Mouse (Mus musculus) hindbrain, embryonic 15.5 days (tissue): Measurements from ENCODE around the gene Ppp1r10. TPM values are rescaled to one million over a fixed set of nuclear protein-coding genes. Genes with fewer than 3 reads are reported as not detected.

Source experiments
- ATAC-seq: fragments of 200-750 bp; cut with Nextera tagmentation; 2 replicates; pipeline ENCODE4 v1.8.0; 2017; ENCODE audit warnings: low read depth, moderate number of reproducible peaks, moderate TSS enrichment; ENCODE audit not compliant: low FRiP score
- H3K27ac ChIP-seq: fragments of 300-500 bp; sonication (generic); replicated peaks from 2 replicates; pipeline ENCODE4 v1.5.1; 2015; ENCODE audit warnings: mild to moderate bottlenecking, inconsistent platforms
- H3K27me3 ChIP-seq: fragments of 300-500 bp; sonication (generic); 2 replicates; pipeline ENCODE4 v1.6.1; 2015; ENCODE audit warnings: control low read depth, inconsistent platforms
- H3K36me3 ChIP-seq: fragments of 300-500 bp; sonication (generic); 2 replicates; pipeline ENCODE4 v1.6.1; 2015; ENCODE audit warnings: control low read depth, inconsistent platforms
- H3K4me1 ChIP-seq: fragments of 300-500 bp; sonication (generic); replicated peaks from 2 replicates; pipeline ENCODE4 v1.6.1; 2015; ENCODE audit warnings: control low read depth, inconsistent platforms
- H3K4me2 ChIP-seq: fragments of 300-500 bp; sonication (generic); 2 replicates; pipeline ENCODE4 v1.6.1; 2015; ENCODE audit warnings: moderate library complexity, mild to moderate bottlenecking, inconsistent platforms
- H3K4me3 ChIP-seq: fragments of 300-500 bp; sonication (generic); 2 replicates; pipeline ENCODE4 v1.5.1; 2015; ENCODE audit warnings: mild to moderate bottlenecking, inconsistent platforms
- H3K9ac ChIP-seq: fragments of 300-500 bp; sonication (generic); 2 replicates; pipeline ENCODE4 v1.6.1; 2015; ENCODE audit warnings: inconsistent platforms
- H3K9me3 ChIP-seq: fragments of 300-500 bp; sonication (generic); 2 replicates; pipeline ENCODE4 v1.6.1; 2016; ENCODE audit warnings: control low read depth, inconsistent platforms
- WGBS: fragments of 180-500 bp; shearing (Covaris S2); methylation state at CpG from one replicate; pipeline ENCODE4 v1.1.7; 2015; 5-methylcytosine and 5-hydroxymethylcytosine counted together
- polyA plus RNA-seq: library from polyadenylated mRNA; unstranded; fragments of >200 nt; fragmentation: Nextera tagmentation; extraction: Ambion mirVana; gene quantifications from 2 replicates; pipeline ENCODE4 v1.2.1, GENCODE M21; 2015

The Ppp1r10 gene
- polyA plus RNA-seq, 1 experiment from 2014 or later, result 43.0 TPM

DNA sequence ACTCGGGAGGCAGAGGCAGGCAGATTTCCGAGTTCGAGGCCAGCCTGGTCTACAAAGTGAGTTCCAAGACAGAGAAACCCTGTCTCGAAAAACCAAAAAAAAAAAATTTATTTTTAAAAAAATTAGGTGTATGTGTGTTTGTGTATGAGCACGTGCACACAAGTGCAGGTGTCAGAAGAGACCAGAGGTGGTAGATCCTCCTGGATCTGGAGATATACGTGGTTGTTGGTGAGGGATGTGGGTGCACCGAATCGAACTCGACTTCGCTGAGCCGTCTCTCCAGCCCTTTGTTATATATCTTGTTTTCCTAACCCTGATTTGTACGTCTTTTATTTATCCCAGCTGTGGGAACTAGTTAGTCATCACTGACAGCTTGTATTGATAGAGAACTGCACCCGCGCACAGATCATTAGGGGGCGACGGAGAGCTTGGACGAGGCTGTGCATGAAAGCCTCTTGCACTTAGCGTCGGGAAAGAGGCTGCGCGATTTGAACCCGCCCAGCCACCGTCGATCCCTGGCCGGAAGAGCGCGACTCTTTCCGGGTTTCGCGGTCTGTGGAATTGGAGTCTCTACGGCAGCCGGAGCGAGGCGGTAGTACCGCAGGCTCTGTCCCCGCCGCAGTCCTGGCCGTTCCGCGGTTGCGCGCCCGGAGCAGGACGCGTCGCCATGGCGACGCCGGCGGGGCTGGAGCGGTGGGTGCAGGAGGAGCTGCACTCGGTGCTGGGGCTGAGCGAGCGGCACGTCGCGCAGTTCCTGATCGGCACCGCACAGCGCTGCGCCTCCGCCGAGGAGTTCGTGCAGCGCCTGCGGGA, 36.8 kb upstream of the Ppp1r10 start, which contains the start of gene Dhx16:
Dhx16 (plus strand) TSS at position 575 of the 813 bp plus-strand sequence.
- Histone ChIP-seq H3K36me3 (peaks cover 47% of the 10 kb centered on the region), H3K4me3 (peak within 1 kb of the TSS; percentile 77), H3K27ac (peak within 1 kb of the TSS; percentile 71), H3K27me3 (no peaks in the 10 kb centered on the region), H3K9me3 (no peaks in the 10 kb centered on the region), H3K4me2 (peak within 1 kb of the TSS; percentile 72), H3K9ac (peak within 1 kb of the TSS; percentile 70), H3K4me1 (peaks cover 11% of the 10 kb centered on the region)
- peak; percentile 92 for ATAC-seq
- WGBS, result 5% methylated on average over 66 of the region's 66 CpGs

DNA sequence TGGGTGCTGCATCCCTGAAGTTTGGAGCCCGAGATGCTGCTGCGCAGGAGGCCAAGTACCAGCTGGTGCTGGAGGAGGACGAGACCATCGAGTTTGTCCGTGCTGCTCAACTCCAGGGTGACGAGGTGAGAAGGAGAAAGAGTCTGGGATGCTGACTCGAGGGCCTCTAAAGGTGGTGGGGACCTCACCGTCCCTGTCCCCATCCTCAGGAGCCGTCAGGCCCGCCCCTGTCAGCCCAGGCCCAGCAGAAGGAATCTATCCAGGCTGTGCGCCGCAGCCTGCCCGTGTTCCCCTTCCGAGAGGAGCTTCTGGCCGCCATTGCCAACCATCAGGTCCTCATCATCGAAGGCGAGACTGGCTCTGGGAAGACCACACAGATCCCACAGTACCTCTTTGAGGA, 33.3 kb upstream of the Ppp1r10 start:
- peaks cover 11% of the 10 kb centered on the region for H3K4me1 ChIP-seq
- WGBS, result 91% methylated on average over 17 of the region's 17 CpGs
- H3K9me3 ChIP-seq, result no peaks in the 10 kb centered on the region
- no peak overlapping the region for H3K4me3 ChIP-seq
- H3K4me2 ChIP-seq, result no peak overlapping the region
- H3K9ac ChIP-seq, result no peak overlapping the region
- H3K36me3 ChIP-seq, result peaks cover 60% of the 10 kb centered on the region
- ATAC-seq, result no peak
- no peak overlapping the region for H3K27ac ChIP-seq
- H3K27me3 ChIP-seq, result no peaks in the 10 kb centered on the region

DNA sequence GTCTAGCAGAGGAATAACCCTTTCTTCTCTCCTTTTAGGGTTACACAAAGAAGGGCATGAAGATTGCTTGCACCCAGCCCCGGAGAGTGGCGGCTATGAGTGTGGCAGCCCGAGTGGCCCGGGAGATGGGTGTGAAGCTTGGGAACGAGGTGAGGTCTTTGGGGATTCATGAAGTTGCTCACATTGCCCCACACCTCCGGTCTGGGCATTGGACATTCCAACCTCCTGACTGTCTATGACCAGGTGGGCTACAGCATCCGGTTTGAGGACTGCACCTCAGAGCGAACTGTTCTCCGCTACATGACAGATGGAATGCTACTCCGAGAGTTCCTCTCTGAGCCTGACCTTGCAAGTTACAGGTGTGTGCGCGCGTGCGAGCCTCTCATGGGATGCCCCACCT, 32.5 kb upstream of the Ppp1r10 start:
- Histone ChIP-seq H3K27me3 (no peaks in the 10 kb centered on the region), H3K4me1 (peaks cover 11% of the 10 kb centered on the region), H3K9ac (no peak overlapping the region), H3K4me3 (no peak overlapping the region), H3K36me3 (peaks cover 68% of the 10 kb centered on the region), H3K27ac (no peak overlapping the region), H3K4me2 (no peak overlapping the region), H3K9me3 (no peaks in the 10 kb centered on the region)
- 98% methylated on average over 14 of the region's 14 CpGs for WGBS
- ATAC-seq, result no peak

DNA sequence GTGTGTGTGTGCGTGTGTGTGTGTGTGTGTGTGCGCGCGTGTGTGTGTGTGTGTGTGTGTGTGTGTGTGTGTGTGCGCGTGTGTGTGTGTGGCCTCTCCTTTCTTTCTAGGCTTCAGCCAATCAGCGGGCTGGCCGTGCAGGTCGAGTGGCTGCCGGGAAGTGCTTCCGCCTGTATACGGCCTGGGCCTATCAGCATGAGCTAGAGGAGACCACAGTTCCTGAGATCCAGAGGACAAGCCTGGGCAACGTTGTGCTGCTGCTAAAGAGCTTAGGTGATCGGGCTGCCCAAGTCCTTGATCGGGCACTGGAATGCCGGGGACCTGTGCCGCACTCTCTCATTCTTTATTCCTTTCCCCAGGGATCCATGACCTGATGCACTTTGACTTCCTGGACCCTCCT, 28.5 kb upstream of the Ppp1r10 start:
- H3K9ac ChIP-seq, result no peak overlapping the region
- no peaks in the 10 kb centered on the region for H3K9me3 ChIP-seq
- WGBS, result 92% methylated on average over 13 of the region's 17 CpGs
- H3K4me2 ChIP-seq, result no peak overlapping the region
- peaks cover 90% of the 10 kb centered on the region for H3K36me3 ChIP-seq
- no peaks in the 10 kb centered on the region for H3K4me1 ChIP-seq
- H3K27me3 ChIP-seq, result no peaks in the 10 kb centered on the region
- H3K4me3 ChIP-seq, result no peak overlapping the region
- no peak for ATAC-seq
- no peak overlapping the region for H3K27ac ChIP-seq

DNA sequence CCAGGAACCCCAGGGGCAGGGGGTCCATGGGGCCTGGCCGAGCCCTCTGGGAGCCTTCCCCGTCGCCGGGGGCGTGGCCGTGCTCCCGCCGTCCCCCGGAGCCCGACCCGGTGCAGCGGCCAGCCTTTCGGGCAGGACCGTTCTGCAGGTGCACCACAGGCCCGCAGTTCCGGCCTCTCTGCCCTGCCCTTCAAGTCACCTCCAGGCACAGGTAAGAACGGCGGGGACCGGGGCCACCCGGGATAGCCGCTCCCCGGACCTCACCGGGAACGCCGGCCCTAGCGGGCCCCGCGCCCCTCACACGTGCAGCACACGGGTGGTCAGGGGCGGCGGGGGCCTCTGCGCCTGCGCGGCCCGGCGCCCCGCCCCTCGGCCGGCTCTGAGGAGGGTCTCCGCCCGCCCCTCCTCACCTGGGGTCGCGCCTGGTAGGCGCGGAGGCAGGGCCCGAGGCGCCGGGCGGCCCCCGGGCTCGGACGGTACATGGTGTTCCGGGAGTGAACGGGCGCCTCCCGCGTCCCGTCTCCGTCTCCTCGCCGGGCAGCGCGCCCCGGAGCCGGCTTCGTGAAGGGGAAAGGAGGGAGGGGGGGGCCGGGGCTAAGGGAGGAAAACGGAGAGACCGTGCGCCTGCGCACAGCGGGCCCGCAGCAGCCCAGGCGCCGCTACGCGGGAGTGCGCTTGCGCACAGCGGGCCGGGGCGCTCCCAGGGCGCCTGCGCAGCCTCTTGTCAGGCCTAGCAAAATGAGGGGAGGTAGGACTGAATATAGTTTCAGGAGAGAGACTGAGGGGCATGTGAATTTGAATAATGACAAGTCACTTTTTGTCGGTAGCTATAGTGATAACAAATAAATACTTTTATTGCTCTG, 19.2 kb upstream of the Ppp1r10 start, which contains the start of gene 2310061I04Rik:
2310061I04Rik (minus strand) TSS at position 651 of the 863 bp plus-strand sequence.
- H3K4me2 ChIP-seq, result peak within 1 kb of the TSS; percentile 86
- peaks cover 23% of the 10 kb centered on the region for H3K4me1 ChIP-seq
- no peaks in the 10 kb centered on the region for H3K9me3 ChIP-seq
- H3K36me3 ChIP-seq, result peaks cover 64% of the 10 kb centered on the region
- peak within 1 kb of the TSS; percentile 85 for H3K9ac ChIP-seq
- peak within 1 kb of the TSS; percentile 98 for H3K27ac ChIP-seq
- no peaks in the 10 kb centered on the region for H3K27me3 ChIP-seq
- ATAC-seq, result peak; percentile 95
- WGBS, result under 1% methylated on average over 83 of the region's 86 CpGs
- H3K4me3 ChIP-seq, result peak within 1 kb of the TSS; percentile 76

DNA sequence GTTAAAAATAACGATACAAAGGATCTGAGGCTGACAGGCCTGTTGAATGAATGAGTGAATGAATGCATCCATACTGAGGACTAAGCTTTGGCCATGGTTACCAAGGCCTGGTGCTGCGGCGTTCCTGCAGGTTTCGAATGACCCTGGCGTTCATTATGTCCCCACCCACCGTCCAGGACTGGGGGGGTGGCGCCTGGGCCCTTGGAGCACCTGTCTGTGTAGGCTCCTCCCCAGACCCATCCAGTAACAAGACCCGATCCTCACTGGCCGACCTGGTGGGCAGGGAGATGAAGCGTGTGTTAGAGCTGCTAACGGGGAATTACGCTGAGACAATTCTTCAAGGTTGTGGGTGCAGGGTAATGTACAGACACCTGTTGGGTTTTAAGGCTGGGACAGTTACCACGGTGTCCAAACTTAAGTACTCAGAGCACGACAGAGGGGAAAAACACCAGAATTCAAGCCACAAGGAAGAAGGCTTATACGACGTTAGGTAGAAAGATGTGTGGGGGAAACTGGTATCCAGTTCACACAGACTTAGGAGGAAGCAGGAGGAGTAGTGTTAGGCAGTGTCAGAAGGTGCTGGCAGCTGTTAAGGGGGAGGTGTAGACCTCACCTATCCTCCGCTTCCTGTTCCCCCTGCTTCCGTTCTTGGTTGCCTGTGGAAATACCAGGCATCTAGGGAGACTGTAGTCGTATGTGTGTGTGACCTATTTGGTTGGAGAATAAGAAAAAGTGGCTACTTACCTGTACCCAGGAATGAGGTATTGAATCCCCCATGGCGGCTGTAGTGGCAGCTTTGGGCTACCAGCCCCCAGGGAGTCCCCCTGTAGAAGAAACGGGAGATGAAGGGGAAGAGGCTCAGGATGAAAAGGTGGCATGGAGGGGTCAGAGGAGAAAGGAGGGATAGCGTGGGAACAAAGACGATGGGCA, 18.3 kb upstream of the Ppp1r10 start:
- peak overlapping the region; percentile 86 for H3K4me2 ChIP-seq
- H3K4me3 ChIP-seq, result peak overlapping the region; percentile 76
- H3K36me3 ChIP-seq, result peaks cover 66% of the 10 kb centered on the region
- peaks cover 23% of the 10 kb centered on the region for H3K4me1 ChIP-seq
- peak; percentile 49 for ATAC-seq
- peak overlapping the region; percentile 85 for H3K9ac ChIP-seq
- 45% methylated on average over 23 of the region's 23 CpGs for WGBS
- no peaks in the 10 kb centered on the region for H3K27me3 ChIP-seq
- H3K27ac ChIP-seq, result peak overlapping the region; percentile 98
- no peaks in the 10 kb centered on the region for H3K9me3 ChIP-seq

DNA sequence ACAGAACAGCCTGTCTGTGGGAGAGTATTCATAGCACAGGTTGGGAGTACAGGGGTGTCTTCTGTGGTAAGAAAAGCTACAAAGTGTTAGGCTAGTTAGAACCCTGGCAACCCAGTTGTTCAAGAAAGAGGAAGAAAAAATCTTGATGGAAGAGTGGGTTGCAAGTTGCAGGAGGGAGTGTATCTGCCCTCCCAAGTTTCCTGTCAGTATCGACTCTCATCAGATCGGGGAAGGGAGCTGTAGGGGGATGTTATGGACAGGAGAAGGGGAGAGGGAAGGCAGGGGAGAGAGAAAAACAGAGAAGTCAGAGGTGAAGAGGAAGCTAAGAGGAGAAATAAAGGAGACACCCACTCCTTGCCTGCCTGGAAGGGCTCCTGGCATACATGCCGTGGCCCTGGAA, 15.6 kb upstream of the Ppp1r10 start:
- peaks cover 72% of the 10 kb centered on the region for H3K36me3 ChIP-seq
- H3K27ac ChIP-seq, result no peak overlapping the region
- no peak for ATAC-seq
- no peaks in the 10 kb centered on the region for H3K9me3 ChIP-seq
- no peaks in the 10 kb centered on the region for H3K27me3 ChIP-seq
- peaks cover 20% of the 10 kb centered on the region for H3K4me1 ChIP-seq
- H3K4me3 ChIP-seq, result no peak overlapping the region
- no peak overlapping the region for H3K4me2 ChIP-seq
- WGBS, result 91% methylated on average over 3 of the region's 3 CpGs
- H3K9ac ChIP-seq, result no peak overlapping the region

DNA sequence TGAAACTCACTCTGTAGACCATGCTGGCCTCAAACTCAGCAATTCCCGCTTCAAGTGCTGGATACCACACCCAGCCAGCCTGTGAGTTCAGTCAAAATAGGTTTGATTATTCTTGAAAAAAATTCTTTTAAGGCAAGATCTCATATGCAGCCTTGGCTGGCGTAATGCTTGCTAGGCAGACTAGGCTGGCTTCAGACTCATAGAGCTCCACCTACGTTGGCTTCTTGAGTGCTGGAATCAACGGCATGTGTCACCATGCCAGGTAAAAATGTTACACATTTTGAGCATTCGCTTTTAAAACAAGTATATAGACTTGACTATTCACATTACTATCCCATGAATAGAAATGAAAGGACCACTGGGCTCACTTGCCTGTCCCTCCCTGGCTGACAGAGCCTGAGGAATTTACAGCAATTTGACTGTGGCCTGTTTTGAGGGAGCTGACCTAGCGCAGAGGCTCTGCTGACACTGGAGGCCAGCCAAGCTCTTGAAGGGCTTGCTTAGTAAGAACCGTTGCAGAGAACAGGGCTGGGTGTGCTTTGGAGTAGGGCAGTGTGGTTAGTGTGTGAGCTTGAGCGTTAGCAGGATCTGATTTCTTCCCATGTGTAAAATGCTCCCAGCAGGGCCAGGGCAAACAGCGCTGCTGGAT, 12.8 kb upstream of the Ppp1r10 start:
- Histone ChIP-seq H3K36me3 (peaks cover 86% of the 10 kb centered on the region), H3K4me1 (peaks cover 8% of the 10 kb centered on the region), H3K27ac (no peak overlapping the region), H3K9ac (no peak overlapping the region), H3K27me3 (no peaks in the 10 kb centered on the region), H3K9me3 (no peaks in the 10 kb centered on the region), H3K4me2 (no peak overlapping the region), H3K4me3 (no peak overlapping the region)
- ATAC-seq, result no peak
- WGBS, result 93% methylated on average over 9 of the region's 9 CpGs

DNA sequence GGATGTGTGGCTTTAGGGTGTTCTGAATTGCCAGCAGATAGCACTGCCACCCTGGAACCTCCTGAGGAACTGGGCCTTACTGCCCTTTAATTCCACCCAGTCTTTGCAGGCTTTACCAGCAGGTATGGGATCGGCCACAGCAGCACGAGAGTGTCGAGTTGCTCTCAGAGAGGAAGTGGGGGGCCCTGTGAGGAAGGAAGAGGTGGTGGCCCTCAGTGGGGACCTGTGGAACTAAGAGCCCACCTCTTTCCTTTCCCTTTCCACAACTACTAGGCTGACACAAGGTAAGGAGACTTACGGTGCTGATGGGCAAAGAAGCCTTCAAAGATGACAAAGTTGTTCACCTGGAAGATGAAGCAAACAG, 12.3 kb upstream of the Ppp1r10 start:
- no peak overlapping the region for H3K4me2 ChIP-seq
- no peaks in the 10 kb centered on the region for H3K9me3 ChIP-seq
- H3K4me3 ChIP-seq, result no peak overlapping the region
- H3K4me1 ChIP-seq, result peaks cover 13% of the 10 kb centered on the region
- 88% methylated on average over 4 of the region's 4 CpGs for WGBS
- no peaks in the 10 kb centered on the region for H3K27me3 ChIP-seq
- no peak overlapping the region for H3K9ac ChIP-seq
- H3K36me3 ChIP-seq, result peaks cover 83% of the 10 kb centered on the region
- H3K27ac ChIP-seq, result no peak overlapping the region
- ATAC-seq, result no peak

DNA sequence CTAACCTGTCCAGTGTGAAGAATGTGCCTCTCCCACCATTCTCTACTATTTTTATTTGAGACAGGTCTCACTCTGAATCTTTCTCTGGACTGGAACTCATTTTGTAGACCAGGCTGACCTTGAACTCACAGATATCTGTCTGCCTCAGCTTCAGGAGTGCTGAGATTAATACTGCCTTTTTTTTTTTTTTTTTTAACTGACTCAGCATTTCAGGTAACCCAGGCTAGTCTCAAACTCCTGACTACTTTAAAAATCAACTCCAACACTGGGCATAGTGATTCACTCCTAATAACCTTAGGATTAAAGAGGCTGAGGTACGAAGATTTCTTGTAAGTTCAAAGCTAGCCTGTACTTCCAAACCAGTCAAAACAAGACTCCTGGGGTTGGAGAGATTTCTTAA, 10.6 kb upstream of the Ppp1r10 start:
- WGBS, result 100% methylated on average over 1 of the region's 1 CpGs
- H3K9ac ChIP-seq, result no peak overlapping the region
- peaks cover 21% of the 10 kb centered on the region for H3K4me1 ChIP-seq
- H3K4me3 ChIP-seq, result no peak overlapping the region
- no peaks in the 10 kb centered on the region for H3K27me3 ChIP-seq
- ATAC-seq, result no peak
- no peak overlapping the region for H3K4me2 ChIP-seq
- peaks cover 67% of the 10 kb centered on the region for H3K36me3 ChIP-seq
- H3K9me3 ChIP-seq, result no peaks in the 10 kb centered on the region
- no peak overlapping the region for H3K27ac ChIP-seq

DNA sequence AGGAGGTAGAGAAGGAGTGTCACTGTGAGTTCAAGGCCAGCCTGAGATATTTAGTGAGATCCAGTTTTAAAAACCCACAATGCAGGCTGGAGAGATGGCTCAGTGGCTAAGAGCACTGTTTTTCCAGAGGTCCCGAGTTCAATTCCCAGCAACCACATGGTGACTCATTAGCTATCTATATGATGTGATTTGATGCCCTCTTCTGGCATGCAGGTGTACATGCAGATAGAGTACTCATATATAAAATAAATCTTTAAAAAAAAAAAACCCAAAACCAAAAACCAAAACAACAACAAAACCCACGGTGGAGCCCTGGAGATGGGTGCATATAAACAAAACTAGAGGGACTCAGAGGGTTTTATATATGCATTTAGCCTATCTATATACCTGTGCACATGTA, 8.6 kb upstream of the Ppp1r10 start:
- Histone ChIP-seq H3K27ac (no peak overlapping the region), H3K9me3 (no peaks in the 10 kb centered on the region), H3K27me3 (no peaks in the 10 kb centered on the region), H3K36me3 (peaks cover 49% of the 10 kb centered on the region), H3K4me1 (peaks cover 21% of the 10 kb centered on the region), H3K9ac (peak overlapping the region; percentile 25; the same call in 1 of the 2 replicates), H3K4me2 (peak overlapping the region; percentile 73; the same call in 1 of the 2 replicates), H3K4me3 (no peak overlapping the region)
- WGBS, result 84% methylated on average over 2 of the region's 2 CpGs
- ATAC-seq, result no peak
